Mouse (Mus musculus) kidney, adult 10 weeks (tissue): ENCODE measurements around the gene Blvra. TPM values are rescaled to one million over a fixed set of nuclear protein-coding genes. Genes with fewer than 3 reads are reported as not detected.

Source experiments
- polyA plus RNA-seq: library from polyadenylated mRNA; stranded (reverse); fragments of 350-450 nt; fragmentation: Illumina TruSeq; extraction: RNeasy Lipid Tissue Mini Kit (QIAGEN cat#74804); gene quantifications from one replicate; pipeline ENCODE4 v1.2.3, GENCODE M21; 2014; ENCODE audit warnings: low read depth, low replicate concordance

Gene Blvra
- polyA plus RNA-seq: 80.0 TPM

DNA sequence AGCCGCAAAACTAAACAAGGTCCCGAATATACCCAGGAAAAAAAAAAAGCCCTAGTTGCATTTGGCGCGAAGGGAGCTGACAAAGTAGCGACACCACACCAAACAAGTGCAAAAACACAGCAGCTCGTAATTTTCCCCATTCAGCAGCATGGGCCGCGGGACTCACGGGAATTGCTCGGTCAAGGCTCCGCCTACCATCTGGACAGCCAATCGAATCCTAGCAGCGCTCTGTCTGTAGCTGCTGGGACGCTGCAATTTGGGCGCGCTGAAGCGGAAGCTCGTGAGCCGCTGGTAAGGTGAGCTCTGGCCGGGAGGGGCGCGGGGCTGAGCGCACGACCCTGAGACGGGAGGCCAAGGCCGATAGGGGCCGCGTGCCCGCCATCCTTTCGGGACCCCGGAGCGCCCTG, at the start of gene Blvra:
Gene Blvra, plus strand, starts transcription at position 231 of the 407 bp plus-strand sequence.

DNA sequence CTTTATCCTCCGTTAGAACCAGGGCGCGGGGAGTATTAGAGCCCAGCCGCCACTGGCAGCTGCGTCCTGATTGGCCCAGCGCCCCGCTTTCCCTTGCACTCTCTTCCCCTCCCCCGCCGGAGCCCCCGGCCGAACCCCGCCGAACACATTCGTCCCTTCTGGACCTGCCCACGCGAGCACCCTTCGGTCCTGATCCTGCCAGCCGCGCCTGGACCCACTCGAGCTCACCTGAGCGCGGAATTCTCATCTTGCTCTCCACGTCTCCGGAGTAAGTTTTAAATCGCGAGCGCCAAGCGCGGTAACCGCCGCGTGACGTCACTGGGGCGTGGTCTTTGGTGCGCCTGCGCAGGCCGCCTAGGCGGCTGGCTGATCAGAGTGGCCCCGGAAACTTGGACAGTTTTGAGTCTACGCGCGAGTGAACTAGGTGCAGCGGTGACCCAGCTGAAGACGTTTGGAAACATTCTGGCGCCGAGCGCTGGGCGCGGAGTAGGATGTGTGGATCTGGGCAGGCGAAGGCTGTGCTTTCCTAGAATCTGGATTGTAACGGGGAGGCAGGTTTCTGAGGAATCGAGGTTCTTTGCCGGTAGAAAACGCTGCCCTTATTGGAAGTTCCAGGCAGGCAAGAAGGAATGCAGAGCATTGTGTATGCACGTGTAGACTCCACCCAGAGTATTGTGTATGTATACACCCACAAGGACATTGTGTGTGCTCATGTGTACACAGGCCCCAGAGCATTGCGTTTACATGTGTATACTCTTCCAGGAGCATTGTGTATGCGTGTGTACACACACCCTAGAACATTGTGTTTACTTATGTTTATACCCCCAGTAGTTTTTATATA, 63.4 kb downstream of the Blvra start, which contains the start of gene Ncaph:
Gene Ncaph, minus strand, starts transcription at position 334 of the 841 bp plus-strand sequence.

DNA sequence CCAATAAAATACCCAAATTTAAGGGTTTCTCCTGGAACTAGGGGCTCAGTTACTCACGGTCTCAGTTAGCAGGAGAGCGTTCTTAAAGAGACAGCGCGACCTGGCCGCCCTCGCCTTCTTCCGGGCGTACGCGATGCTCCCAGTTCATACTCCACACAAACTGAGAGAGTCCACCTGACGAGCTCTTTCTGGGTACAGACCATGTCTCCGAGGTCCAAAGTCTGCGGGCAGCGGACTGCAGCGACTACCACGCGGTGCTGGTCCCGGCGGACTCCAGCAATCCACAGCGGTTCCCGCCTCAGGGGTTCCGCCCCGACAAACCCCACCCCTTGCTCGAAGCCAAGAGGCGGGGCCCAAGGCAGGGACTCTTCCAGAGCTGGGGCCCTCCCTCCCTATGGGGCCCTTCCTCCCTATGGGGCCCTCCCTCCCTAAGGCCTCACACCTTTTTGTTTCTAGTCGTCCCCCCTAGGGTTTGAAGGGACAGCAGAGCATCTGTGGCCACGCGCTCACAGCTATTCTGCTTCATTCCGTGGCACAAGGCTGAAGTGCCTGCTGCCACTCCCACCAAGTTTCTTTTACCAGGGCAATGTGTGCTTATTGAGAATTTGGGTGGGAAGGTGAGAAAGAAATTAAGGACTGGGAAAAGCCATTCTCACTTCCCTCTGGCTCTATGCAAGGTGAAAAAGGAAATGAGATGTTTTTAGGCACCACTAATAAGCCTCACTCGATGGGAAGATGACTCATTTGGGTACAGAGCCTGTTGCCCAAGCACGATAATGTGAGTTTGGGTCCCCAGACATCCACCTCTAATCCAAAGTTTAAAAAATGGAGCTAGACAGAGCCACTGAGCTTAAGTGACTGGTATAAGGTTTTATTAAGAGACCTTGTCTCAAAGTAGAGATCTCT, 72.9 kb downstream of the Blvra start, which contains the start of gene Itpripl1:
Gene Itpripl1, minus strand, starts transcription at position 285 of the 906 bp plus-strand sequence.

Other genes with a start within 250 kb of the Blvra start
- gene Trpm7, start 194.4 kb upstream of the Blvra start, polyA plus RNA-seq: 224 TPM
- gene Sppl2a, start 137.4 kb upstream of the Blvra start, polyA plus RNA-seq: 170 TPM
- gene Ap4e1, start 61.9 kb upstream of the Blvra start, polyA plus RNA-seq: 13.9 TPM
- gene Ncaph, start 63.3 kb downstream of the Blvra start, polyA plus RNA-seq: 0.40 TPM
- gene Itpripl1, start 72.8 kb downstream of the Blvra start, polyA plus RNA-seq: 4.7 TPM
- 1.2 TPM for gene 1810024B03Rik, start 137.6 kb downstream of the Blvra start, polyA plus RNA-seq
- 32.2 TPM for gene Snrnp200, start 137.7 kb downstream of the Blvra start, polyA plus RNA-seq
- 37.7 TPM for gene Ciao1, start 177.2 kb downstream of the Blvra start, polyA plus RNA-seq
- gene Tmem127, start 177.2 kb downstream of the Blvra start, polyA plus RNA-seq: 49.2 TPM
- 173 TPM for gene Stard7, start 199.6 kb downstream of the Blvra start, polyA plus RNA-seq